Mouse (Mus musculus) myocyte (in vitro differentiated cells): ENCODE results near the gene Mrpl3. TPM values are rescaled to one million over a fixed set of nuclear protein-coding genes. Genes with fewer than 3 reads are reported as not detected.

ENCODE experiments used
- H3K27me3 ChIP-seq: one replicate; pipeline ENCODE4 v1.6.1; 2011; ENCODE audit not compliant: control insufficient read depth, insufficient read depth, insufficient read length
- H3K36me3 ChIP-seq: one replicate; pipeline ENCODE4 v1.6.1; 2011; ENCODE audit not compliant: control insufficient read depth, insufficient read depth
- H3K4me2 ChIP-seq: one replicate; pipeline ENCODE4 v1.6.1; 2011; ENCODE audit warnings: low read depth, control low read depth
- H3K4me3 ChIP-seq: one replicate; pipeline ENCODE4 v1.5.1; 2011; ENCODE audit warnings: mild to moderate bottlenecking, control low read depth, moderate library complexity
- H3K79me2 ChIP-seq: one replicate; pipeline ENCODE4 v1.6.1; 2011; ENCODE audit not compliant: control insufficient read depth, insufficient read depth
- H3ac ChIP-seq: one replicate; pipeline ENCODE4 v1.6.1; 2011; ENCODE audit not compliant: control insufficient read depth, insufficient read length
- CEBPB ChIP-seq: IDR thresholded peaks from 2 replicates; pipeline ENCODE4 v1.6.1; 2011; ENCODE audit warnings: mild to moderate bottlenecking, moderate library complexity; ENCODE audit not compliant: poor library complexity, insufficient read depth, severe bottlenecking
- E2F4 ChIP-seq: IDR thresholded peaks from one replicate; pipeline ENCODE4 v1.6.1; 2011; ENCODE audit warnings: mild to moderate bottlenecking, control low read depth, moderate library complexity; ENCODE audit not compliant: insufficient read depth
- MAX ChIP-seq: IDR thresholded peaks from one replicate; pipeline ENCODE4 v1.6.1; 2011; ENCODE audit warnings: low read depth, mild to moderate bottlenecking, control low read depth
- MYOD1 ChIP-seq, 3 experiments: IDR thresholded peaks; one replicate each; pipeline ENCODE4 v1.6.1; 2011; ENCODE audit warnings: control low read depth in 2 of 3, low read depth in 2 of 3, mild to moderate bottlenecking in 2 of 3, moderate library complexity in 1 of 3; ENCODE audit not compliant: insufficient read length in 2 of 3, control insufficient read depth in 1 of 3
- MYOG ChIP-seq, 3 experiments: IDR thresholded peaks; one replicate each; pipeline ENCODE4 v1.6.1; 2011; ENCODE audit warnings: control low read depth in 2 of 3, low read depth in 2 of 3, mild to moderate bottlenecking in 2 of 3; ENCODE audit not compliant: insufficient read length in 2 of 3, control insufficient read depth in 1 of 3, insufficient read depth in 1 of 3
- POLR2A ChIP-seq: IDR thresholded peaks from one replicate; pipeline ENCODE4 v1.6.1; 2011; ENCODE audit warnings: low read depth, mild to moderate bottlenecking, control low read depth, moderate library complexity; ENCODE audit not compliant: insufficient read length
- POLR2AphosphoS2 ChIP-seq: IDR thresholded peaks from one replicate; pipeline ENCODE4 v1.6.1; 2011; ENCODE audit warnings: low read depth, control low read depth; ENCODE audit not compliant: insufficient read length
- REST ChIP-seq: IDR thresholded peaks from one replicate; pipeline ENCODE4 v1.6.1; 2011; ENCODE audit warnings: mild to moderate bottlenecking, control low read depth, moderate library complexity; ENCODE audit not compliant: insufficient read depth, insufficient read length
- SRF ChIP-seq: IDR thresholded peaks from one replicate; pipeline ENCODE4 v1.6.1; 2011; ENCODE audit warnings: low read depth; ENCODE audit not compliant: control insufficient read depth, insufficient read length
- TCF12 ChIP-seq: IDR thresholded peaks from one replicate; pipeline ENCODE4 v1.6.1; 2011; ENCODE audit warnings: mild to moderate bottlenecking, control low read depth; ENCODE audit not compliant: poor library complexity, insufficient read depth, severe bottlenecking
- TCF3 ChIP-seq: IDR thresholded peaks from one replicate; pipeline ENCODE4 v1.6.1; 2011; ENCODE audit warnings: low read depth, control low read depth; ENCODE audit not compliant: insufficient read length
- USF1 ChIP-seq: IDR thresholded peaks from one replicate; pipeline ENCODE4 v1.6.1; 2011; ENCODE audit warnings: low read depth, mild to moderate bottlenecking, control low read depth, moderate library complexity
- polyA plus RNA-seq: library from polyadenylated mRNA; unstranded; fragments of >200 nt; fragmentation: generic; extraction: Trizol; gene quantifications from one replicate; pipeline ENCODE4 v1.2.1, GENCODE M21; 2012; ENCODE audit warnings: missing spikeins

Gene Mrpl3
- polyA plus RNA-seq, 1 experiment: 72.4 TPM

DNA sequence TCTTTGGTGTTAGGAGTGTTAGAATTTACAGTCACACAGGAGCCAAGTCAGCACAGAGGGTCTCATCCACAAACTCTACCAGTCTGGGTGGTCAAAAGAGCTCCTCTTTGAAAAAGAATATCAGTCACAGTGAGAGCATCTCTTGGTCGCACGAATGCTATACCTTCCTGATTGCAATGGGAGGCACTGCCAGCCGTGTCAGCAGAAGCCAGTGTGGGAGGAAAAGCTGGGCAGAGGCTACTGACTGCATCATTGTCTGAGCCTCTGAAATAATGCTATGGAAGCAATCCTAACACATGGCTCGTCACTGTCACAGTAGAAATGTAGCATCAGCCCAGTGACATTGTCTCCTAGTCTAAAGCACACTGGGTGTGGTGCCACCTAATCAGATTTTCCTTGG, 25.4 kb downstream of the Mrpl3 start:
- Histone ChIP-seq H3K4me3 (no peak overlapping the region), H3K79me2 (no peaks in the 10 kb centered on the region), H3K4me2 (no peak overlapping the region), H3K27me3 (no peaks in the 10 kb centered on the region), H3K36me3 (no peaks in the 10 kb centered on the region), H3ac (no peak overlapping the region)
- TF ChIP-seq MAX (no peak), TCF12 (no peak), REST (no peak), MYOG (IDR thresholded peaks at IDR 0.05; ENCODE audit: control insufficient read depth in 1 of 3, insufficient read depth in 1 of 3, insufficient read length in 2 of 3, low read depth in 2 of 3) (no peak), POLR2A (no peak), MYOD1 (IDR thresholded peaks at IDR 0.05; ENCODE audit: control insufficient read depth in 1 of 3, insufficient read length in 2 of 3, low read depth in 2 of 3) (no peak), USF1 (no peak), SRF (no peak), TCF3 (no peak), E2F4 (no peak), POLR2AphosphoS2 (no peak), CEBPB (no peak)

DNA sequence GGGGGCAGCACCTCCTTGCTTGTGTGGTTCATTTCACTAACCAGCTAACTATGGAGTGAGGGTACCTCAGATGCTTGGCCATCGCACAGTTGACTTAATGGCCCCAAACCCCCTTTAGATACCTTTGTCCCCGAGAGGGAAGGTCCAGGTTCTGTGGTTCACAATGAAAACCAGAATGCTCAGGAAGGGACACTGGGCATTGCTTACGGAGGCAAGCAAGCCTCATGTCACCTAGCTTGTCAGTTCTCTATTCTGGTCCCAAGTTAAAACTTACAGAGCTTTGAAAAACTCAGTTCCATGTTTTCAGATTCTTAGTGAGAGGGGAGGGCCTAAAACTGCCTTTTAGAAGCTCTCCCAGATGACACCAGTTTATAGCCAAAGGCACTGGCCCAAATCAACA, 27.2 kb downstream of the Mrpl3 start:
- TF ChIP-seq TCF3 (no peak), REST (no peak), POLR2A (no peak), MYOG (IDR thresholded peaks at IDR 0.05; ENCODE audit: control insufficient read depth in 1 of 3, insufficient read depth in 1 of 3, insufficient read length in 2 of 3, low read depth in 2 of 3) (no peak), TCF12 (no peak), MYOD1 (IDR thresholded peaks at IDR 0.05; ENCODE audit: control insufficient read depth in 1 of 3, insufficient read length in 2 of 3, low read depth in 2 of 3) (no peak), POLR2AphosphoS2 (no peak), SRF (no peak), MAX (no peak), USF1 (no peak), CEBPB (no peak), E2F4 (no peak)
- Histone ChIP-seq H3K4me2 (no peak overlapping the region), H3ac (no peak overlapping the region), H3K36me3 (no peaks in the 10 kb centered on the region), H3K79me2 (no peaks in the 10 kb centered on the region), H3K4me3 (no peak overlapping the region), H3K27me3 (no peaks in the 10 kb centered on the region)

- Histone ChIP-seq H3K27me3 (no peaks in the 10 kb centered on the region), H3ac (no peak overlapping the region), H3K4me3 (no peak overlapping the region), H3K36me3 (no peaks in the 10 kb centered on the region), H3K4me2 (no peak overlapping the region), H3K79me2 (no peaks in the 10 kb centered on the region)
- no peak for TF ChIP-seq E2F4
- TF ChIP-seq USF1: no peak
- TF ChIP-seq MAX: no peak
- no peak for TF ChIP-seq POLR2A
- TF ChIP-seq REST: no peak
- TF ChIP-seq TCF12: no peak
- TF ChIP-seq MYOG (IDR thresholded peaks at IDR 0.05; ENCODE audit: control insufficient read depth in 1 of 3, insufficient read depth in 1 of 3, insufficient read length in 2 of 3, low read depth in 2 of 3): no peak
- no peak for TF ChIP-seq SRF
- no peak for TF ChIP-seq MYOD1 (IDR thresholded peaks at IDR 0.05; ENCODE audit: control insufficient read depth in 1 of 3, insufficient read length in 2 of 3, low read depth in 2 of 3)
- TF ChIP-seq POLR2AphosphoS2: no peak
- TF ChIP-seq CEBPB: no peak
- TF ChIP-seq TCF3: no peak
Observed at GRCm38 (mm10) chr9:105100807-105101570, 48.0 kb downstream of the Mrpl3 start.

- Histone ChIP-seq H3K27me3 (no peaks in the 10 kb centered on the region), H3K4me3 (no peak overlapping the region), H3K79me2 (no peaks in the 10 kb centered on the region), H3K36me3 (no peaks in the 10 kb centered on the region), H3ac (no peak overlapping the region), H3K4me2 (no peak overlapping the region)
- TF ChIP-seq TCF12 (no peak), POLR2A (no peak), MYOG (IDR thresholded peaks at IDR 0.05; ENCODE audit: control insufficient read depth in 1 of 3, insufficient read depth in 1 of 3, insufficient read length in 2 of 3, low read depth in 2 of 3) (no peak), TCF3 (no peak), CEBPB (no peak), USF1 (no peak), MAX (no peak), MYOD1 (IDR thresholded peaks at IDR 0.05; ENCODE audit: control insufficient read depth in 1 of 3, insufficient read length in 2 of 3, low read depth in 2 of 3) (no peak), E2F4 (no peak), SRF (no peak), POLR2AphosphoS2 (no peak), REST (no peak)
Observed at GRCm38 (mm10) chr9:105101911-105102310, 48.9 kb downstream of the Mrpl3 start.
